Mouse (Mus musculus) testis, adult 2 months (tissue): Measurements from ENCODE around the gene Pex26.

Experiments used
- CTCF ChIP-seq: fragments of 200-500 bp; IDR thresholded peaks from 2 replicates; pipeline ENCODE4 v1.5.1; 2012; ENCODE audit warnings: low read depth, mild to moderate bottlenecking, inconsistent platforms, low read length, moderate library complexity; ENCODE audit not compliant: control insufficient read depth, insufficient read depth, insufficient replicate concordance
- POLR2A ChIP-seq: fragments of 200-500 bp; IDR thresholded peaks from 2 replicates; pipeline ENCODE4 v1.6.1; 2012; ENCODE audit warnings: low read depth, mild to moderate bottlenecking, inconsistent platforms, low read length, moderate library complexity; ENCODE audit not compliant: control insufficient read depth

DNA sequence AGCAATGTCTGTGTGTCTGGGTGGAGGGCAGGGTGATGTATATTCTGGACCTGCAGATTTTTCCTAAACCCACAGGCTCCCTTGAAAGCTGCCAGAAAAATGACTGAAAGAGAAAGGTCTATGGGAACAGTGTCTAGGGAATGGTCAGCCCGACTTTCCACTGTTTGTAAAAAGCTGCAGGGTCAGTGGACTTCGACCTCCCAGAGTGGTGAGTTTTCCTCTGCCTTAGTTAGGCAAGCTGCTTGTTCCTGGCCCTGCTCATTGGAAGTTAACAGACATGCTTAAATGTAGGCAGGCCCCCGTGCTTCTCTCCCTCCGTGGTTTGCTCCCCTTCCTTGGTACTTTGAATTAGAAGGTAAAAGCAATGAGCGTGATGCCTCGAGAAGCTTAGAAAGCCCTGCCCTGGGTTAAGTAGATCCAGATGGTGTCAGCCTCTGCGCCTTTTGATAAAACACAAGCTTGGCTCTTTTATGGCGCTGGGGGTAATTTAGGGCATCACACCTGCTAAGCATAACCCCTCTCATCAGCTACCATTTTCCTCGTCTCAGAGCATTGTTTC, 14.4 kb downstream of the Pex26 start:
- TF ChIP-seq CTCF (no peak), POLR2A (no peak)
